Mouse (Mus musculus) C2C12 (cell line): Measurements from ENCODE around the gene Cald1. TPM values are rescaled to one million over a fixed set of nuclear protein-coding genes. Genes with fewer than 3 reads are reported as not detected.

Experiments
- H3K27me3 ChIP-seq: one replicate; pipeline ENCODE4 v1.6.1; 2011; ENCODE audit not compliant: control insufficient read depth, insufficient read depth, insufficient read length
- H3K36me3 ChIP-seq: one replicate; pipeline ENCODE4 v1.6.1; 2011; ENCODE audit not compliant: control insufficient read depth, insufficient read depth
- H3K4me3 ChIP-seq: one replicate; pipeline ENCODE4 v1.5.1; 2011; ENCODE audit warnings: mild to moderate bottlenecking, control low read depth; ENCODE audit not compliant: poor library complexity, insufficient read depth, severe bottlenecking
- H3K79me2 ChIP-seq: one replicate; pipeline ENCODE4 v1.6.1; 2011; ENCODE audit not compliant: control insufficient read depth, insufficient read depth
- H3K79me3 ChIP-seq: one replicate; pipeline ENCODE4 v1.6.1; 2011; ENCODE audit warnings: low read depth, control low read depth
- H3ac ChIP-seq: one replicate; pipeline ENCODE3; 2011; ENCODE audit warnings: low read depth; ENCODE audit not compliant: control insufficient read depth, insufficient read length
- CEBPB ChIP-seq: IDR thresholded peaks from one replicate; pipeline ENCODE4 v1.6.1; 2011; ENCODE audit warnings: low read depth, mild to moderate bottlenecking, control low read depth, moderate library complexity
- CTCF ChIP-seq: IDR thresholded peaks from one replicate; pipeline ENCODE4 v1.5.1; 2011; ENCODE audit not compliant: control insufficient read depth, insufficient read depth, insufficient read length
- FOSL1 ChIP-seq: IDR thresholded peaks from one replicate; pipeline ENCODE4 v1.8.0; 2011; ENCODE audit warnings: mild to moderate bottlenecking, low read length; ENCODE audit not compliant: poor library complexity, insufficient read depth, severe bottlenecking
- MAX ChIP-seq: IDR thresholded peaks from one replicate; pipeline ENCODE4 v1.6.1; 2011; ENCODE audit warnings: mild to moderate bottlenecking, control low read depth
- MYOD1 ChIP-seq: IDR thresholded peaks from one replicate; pipeline ENCODE4 v1.6.1; 2011; ENCODE audit warnings: low read depth; ENCODE audit not compliant: control insufficient read depth, insufficient read length
- MYOG ChIP-seq: IDR thresholded peaks from one replicate; pipeline ENCODE4 v1.6.1; 2011; ENCODE audit not compliant: control insufficient read depth, insufficient read length; ENCODE audit errors: extremely low read depth
- USF1 ChIP-seq: IDR thresholded peaks from one replicate; pipeline ENCODE4 v1.6.1; 2011; ENCODE audit warnings: low read depth, mild to moderate bottlenecking, control low read depth, moderate library complexity
- polyA plus RNA-seq: library from polyadenylated mRNA; unstranded; fragments of >200 nt; fragmentation: generic; extraction: Trizol; gene quantifications from one replicate; pipeline ENCODE4 v1.2.1, GENCODE M21; 2012; ENCODE audit warnings: missing spikeins

Cald1 gene
- polyA plus RNA-seq, 1 experiment = 180 TPM

DNA sequence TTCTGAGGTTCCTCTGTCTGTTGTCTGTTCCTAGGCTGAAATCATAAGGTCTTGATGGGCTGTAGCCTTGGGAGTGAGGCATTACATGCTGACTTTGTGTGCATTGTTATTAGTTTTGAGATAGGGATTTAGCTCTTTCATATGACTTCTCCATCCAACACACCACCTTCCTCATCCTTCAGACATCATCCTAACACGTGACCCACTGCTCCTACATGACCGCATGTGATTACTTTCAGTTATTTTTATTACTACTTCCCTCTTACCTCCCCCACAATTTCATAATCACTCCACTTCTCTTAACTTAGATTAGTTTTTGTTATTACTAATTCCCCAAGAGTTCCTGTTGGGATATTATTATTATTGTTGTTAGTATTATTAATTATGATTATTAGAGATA lies 21.2 kb downstream of the Cald1 start:
- Histone ChIP-seq H3ac (no peak overlapping the region), H3K79me3 (peaks cover 63% of the 10 kb centered on the region), H3K79me2 (peaks cover 97% of the 10 kb centered on the region), H3K4me3 (no peak overlapping the region), H3K36me3 (peaks cover 10% of the 10 kb centered on the region), H3K27me3 (no peaks in the 10 kb centered on the region)
- TF ChIP-seq CEBPB (no peak), USF1 (peak; percentile 92)

DNA sequence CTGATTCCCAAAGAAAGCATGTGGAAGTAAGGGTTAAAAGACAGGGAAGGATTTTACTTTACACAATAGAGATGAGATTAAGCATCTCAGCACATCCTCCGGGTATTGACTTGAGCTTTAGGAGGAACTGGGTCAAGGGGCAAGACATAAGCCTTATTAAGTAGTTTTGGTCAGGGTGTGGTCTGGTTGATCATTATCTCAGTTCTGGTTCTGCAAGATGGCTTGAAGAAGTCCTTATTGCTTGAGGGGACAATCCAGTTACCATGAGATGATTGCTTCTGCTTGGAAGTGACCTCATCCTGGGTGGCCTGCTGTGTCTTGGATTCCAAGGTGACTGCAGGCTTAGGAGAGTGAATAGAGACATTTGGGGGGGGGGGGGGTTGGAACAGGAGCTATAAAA lies 21.9 kb downstream of the Cald1 start:
- H3K79me2 ChIP-seq = peaks cover 97% of the 10 kb centered on the region
- no peaks in the 10 kb centered on the region for H3K27me3 ChIP-seq
- no peak overlapping the region for H3K4me3 ChIP-seq
- peaks cover 12% of the 10 kb centered on the region for H3K36me3 ChIP-seq
- TF ChIP-seq MYOG (no peak), CEBPB (no peak)
- peaks cover 63% of the 10 kb centered on the region for H3K79me3 ChIP-seq
- no peak overlapping the region for H3ac ChIP-seq

DNA sequence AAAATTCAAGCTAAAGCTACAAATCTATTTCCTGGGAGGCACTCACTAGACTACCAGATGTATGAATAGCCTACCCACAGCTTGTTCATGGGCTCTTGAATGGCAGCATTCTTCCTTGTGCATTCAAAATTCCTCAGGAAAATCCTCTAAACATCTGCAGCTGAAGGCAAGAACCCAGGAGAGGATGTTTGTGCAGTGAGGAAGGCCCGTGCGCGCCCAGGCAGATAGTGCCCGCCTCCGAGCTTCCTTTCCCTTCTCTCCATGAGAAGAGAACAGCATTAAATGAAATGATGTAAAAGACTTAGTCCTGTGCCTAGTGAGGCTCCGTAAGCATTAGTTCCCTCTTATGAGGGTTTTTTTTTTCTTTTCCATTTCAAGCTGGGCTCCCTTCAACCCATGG lies 24.6 kb downstream of the Cald1 start:
- H3K79me3 ChIP-seq = peaks cover 63% of the 10 kb centered on the region
- no peaks in the 10 kb centered on the region for H3K27me3 ChIP-seq
- peaks cover 6% of the 10 kb centered on the region for H3K36me3 ChIP-seq
- H3K79me2 ChIP-seq = peaks cover 96% of the 10 kb centered on the region
- no peak overlapping the region for H3ac ChIP-seq
- TF ChIP-seq MYOD1 = no peak
- no peak for TF ChIP-seq CTCF
- no peak for TF ChIP-seq USF1
- TF ChIP-seq CEBPB = no peak
- no peak for TF ChIP-seq MAX
- TF ChIP-seq MYOG = no peak
- no peak for TF ChIP-seq FOSL1
- H3K4me3 ChIP-seq = no peak overlapping the region

DNA sequence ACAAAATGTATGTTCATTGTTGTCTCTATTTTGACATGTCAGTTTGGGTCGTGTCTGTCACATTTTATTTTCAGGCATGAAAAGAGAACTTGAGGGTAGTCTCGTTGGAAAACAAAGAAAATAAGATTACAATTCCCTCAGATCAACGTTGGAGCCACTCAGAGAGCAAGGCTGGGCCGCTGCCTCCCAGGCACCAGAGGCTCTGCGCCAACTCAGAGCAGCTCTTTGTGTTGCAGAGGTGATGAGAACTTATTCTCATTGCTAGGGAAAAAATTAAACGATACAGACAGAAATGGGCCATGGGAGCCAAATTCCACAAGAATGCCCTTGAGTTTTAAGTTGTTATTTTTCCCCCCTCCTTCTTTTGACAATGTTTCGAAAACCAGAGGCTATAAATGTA lies 25.0 kb downstream of the Cald1 start:
- Histone ChIP-seq H3K79me2 (peaks cover 95% of the 10 kb centered on the region), H3K79me3 (peaks cover 60% of the 10 kb centered on the region), H3K4me3 (no peak overlapping the region), H3ac (no peak overlapping the region), H3K27me3 (no peaks in the 10 kb centered on the region), H3K36me3 (peaks cover 6% of the 10 kb centered on the region)
- TF ChIP-seq FOSL1 = no peak
- TF ChIP-seq CTCF = no peak
- no peak for TF ChIP-seq MAX

- no peak overlapping the region for H3ac ChIP-seq
- no peaks in the 10 kb centered on the region for H3K27me3 ChIP-seq
- peaks cover 6% of the 10 kb centered on the region for H3K36me3 ChIP-seq
- peaks cover 58% of the 10 kb centered on the region for H3K79me3 ChIP-seq
- no peak for TF ChIP-seq MYOG
- no peak for TF ChIP-seq FOSL1
- no peak overlapping the region for H3K4me3 ChIP-seq
- peaks cover 94% of the 10 kb centered on the region for H3K79me2 ChIP-seq
Measured at GRCm38 (mm10) chr6:34624536-34624935, 26.2 kb downstream of the Cald1 start.

GRCm38 (mm10) chr6:34626586-34627245 lies 28.4 kb downstream of the Cald1 start:
- peaks cover 66% of the 10 kb centered on the region for H3K79me3 ChIP-seq
- no peak for TF ChIP-seq CTCF
- no peak for TF ChIP-seq USF1
- TF ChIP-seq MYOD1 = no peak
- no peak for TF ChIP-seq MYOG
- no peak for TF ChIP-seq CEBPB
- no peak for TF ChIP-seq MAX
- no peak for TF ChIP-seq FOSL1
- peaks cover 6% of the 10 kb centered on the region for H3K36me3 ChIP-seq
- H3K27me3 ChIP-seq = no peaks in the 10 kb centered on the region
- H3ac ChIP-seq = no peak overlapping the region
- no peak overlapping the region for H3K4me3 ChIP-seq
- H3K79me2 ChIP-seq = peaks cover 97% of the 10 kb centered on the region

- no peaks in the 10 kb centered on the region for H3K27me3 ChIP-seq
- H3K36me3 ChIP-seq = peaks cover 6% of the 10 kb centered on the region
- H3K79me2 ChIP-seq = peaks cover 97% of the 10 kb centered on the region
- no peak overlapping the region for H3K4me3 ChIP-seq
- peak; percentile 9 for TF ChIP-seq MYOD1
- TF ChIP-seq MAX = no peak
- no peak for TF ChIP-seq FOSL1
- TF ChIP-seq CEBPB = peak; percentile 13
- peaks cover 62% of the 10 kb centered on the region for H3K79me3 ChIP-seq
- no peak overlapping the region for H3ac ChIP-seq
Measured at GRCm38 (mm10) chr6:34628131-34628530, 29.8 kb downstream of the Cald1 start.
